Mouse (Mus musculus): ENCODE results near the gene Aoc3.
"Not testable (repeated sequence)": the region's sequence is repeated elsewhere in the genome, so short reads cannot be mapped to it uniquely, and the experiment has no call there.

Aoc3 gene

GRCm38 (mm10) chr11:101374421-101374938 lies 44.1 kb downstream of the Aoc3 start:
- DNase-seq = no peak

- DNase-seq = not testable (repeated sequence)
Measured at GRCm38 (mm10) chr11:101378196-101378595, 47.8 kb downstream of the Aoc3 start.

GRCm38 (mm10) chr11:101378926-101379325 lies 48.5 kb downstream of the Aoc3 start:
- no peak for DNase-seq

- DNase-seq = no peak
Measured at GRCm38 (mm10) chr11:101381817-101382216, 51.4 kb downstream of the Aoc3 start.

Data from thymus, adult 18-20 months (tissue).